Mouse (Mus musculus) megakaryocyte, embryonic 14.5 days (primary cell): Measurements from ENCODE around the gene Tln2.

ENCODE experiments used
- FLI1 ChIP-seq: IDR thresholded peaks from 2 replicates; pipeline ENCODE4 v1.6.1; 2012; ENCODE audit warnings: low read length, inconsistent platforms, mixed read lengths
- GATA1 ChIP-seq: IDR thresholded peaks from 3 replicates; pipeline ENCODE4 v1.6.1; 2012; ENCODE audit warnings: mixed read lengths, low read length, inconsistent platforms, borderline replicate concordance

GRCm38 (mm10) chr9:67368078-67368477, 191.4 kb downstream of the Tln2 start:
- TF ChIP-seq GATA1 (no peak), FLI1 (no peak)
